Mouse (Mus musculus): ENCODE measurements around the gene Ltf.

DNA sequence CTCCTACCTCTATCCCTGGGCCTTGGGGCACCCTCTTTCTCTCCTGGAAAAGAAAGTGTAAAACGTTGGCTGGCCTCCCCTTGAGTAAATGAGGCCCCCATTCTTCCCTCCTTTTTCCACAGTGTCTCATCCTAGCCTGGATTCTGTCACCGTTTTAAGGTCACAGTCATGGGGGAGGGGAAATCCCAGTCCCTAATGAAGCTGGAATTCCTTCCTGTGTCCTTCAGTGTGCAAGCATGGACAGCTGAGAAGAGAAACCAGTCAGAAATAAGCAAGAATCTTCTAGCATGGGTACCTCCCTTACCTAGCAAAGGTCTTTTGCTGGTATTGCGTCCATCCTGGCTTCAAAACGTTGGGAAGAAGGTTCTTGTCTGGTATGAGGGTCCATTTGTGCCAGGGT is 29.9 kb upstream of the Ltf start:
- no peak for TF ChIP-seq CTCF (IDR thresholded peaks at IDR 0.05; ENCODE audit: borderline replicate concordance, control insufficient read depth, extremely low read depth, insufficient read depth, low read length, poor library complexity)
- no peak for TF ChIP-seq POLR2A (IDR thresholded peaks at IDR 0.05; ENCODE audit: control insufficient read depth, extremely low read depth, insufficient read depth, low read length, poor library complexity)

Measured in thymus, adult 2 months (tissue).